Mouse (Mus musculus): ENCODE measurements around the gene Exd2. TPM values are rescaled to one million over a fixed set of nuclear protein-coding genes. Genes with fewer than 3 reads are reported as not detected.

Exd2 gene
- total RNA-seq, 2 experiments from 2014 or later: 121 to 131 TPM

DNA sequence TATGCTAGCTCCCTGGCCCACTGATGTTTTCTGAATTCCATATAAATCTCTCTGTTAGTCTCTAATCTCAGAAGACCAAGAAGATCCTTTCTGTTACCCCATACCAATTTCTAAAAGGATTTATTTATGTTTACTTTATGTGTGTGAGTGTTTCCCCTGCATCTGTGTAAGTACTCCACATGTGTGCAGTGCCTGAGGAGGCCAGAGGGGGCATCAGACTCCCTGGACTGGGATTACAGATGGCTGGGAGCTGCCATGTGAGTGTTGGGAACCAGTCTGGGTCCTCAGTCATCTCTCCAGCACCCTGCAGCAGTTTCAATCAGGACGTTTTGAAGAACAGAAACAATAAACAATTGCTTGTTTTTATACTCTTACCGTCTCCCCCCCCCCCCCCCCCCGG is 20.5 kb downstream of the Exd2 start:
- intact Hi-C loops (cut with DNase I): no loop called here
- no peak for DNase-seq (ENCODE audit: low spot score in 2 of 2)

DNA sequence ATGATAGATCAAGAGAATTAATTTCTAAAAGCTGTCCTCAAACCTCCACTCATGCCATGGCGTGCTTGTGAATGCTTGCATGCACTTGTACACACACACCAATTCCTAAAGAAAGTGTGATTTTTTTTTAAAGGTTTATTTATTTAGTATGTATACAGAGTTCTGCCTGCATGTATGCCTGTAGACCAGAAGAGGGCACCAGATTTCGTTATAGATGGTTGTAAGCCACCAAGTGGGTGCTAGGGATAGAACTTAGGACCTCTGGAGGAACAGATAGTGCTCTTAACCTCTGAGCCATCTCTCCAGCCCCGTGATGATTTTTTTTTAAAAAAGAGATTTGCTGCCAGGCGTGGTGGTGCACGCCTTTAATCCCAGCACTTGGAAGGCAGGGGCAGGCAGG is 30.4 kb downstream of the Exd2 start:
- DNase-seq (ENCODE audit: low spot score in 2 of 2): no peak
- intact Hi-C loops (cut with DNase I): no loop called here

DNA sequence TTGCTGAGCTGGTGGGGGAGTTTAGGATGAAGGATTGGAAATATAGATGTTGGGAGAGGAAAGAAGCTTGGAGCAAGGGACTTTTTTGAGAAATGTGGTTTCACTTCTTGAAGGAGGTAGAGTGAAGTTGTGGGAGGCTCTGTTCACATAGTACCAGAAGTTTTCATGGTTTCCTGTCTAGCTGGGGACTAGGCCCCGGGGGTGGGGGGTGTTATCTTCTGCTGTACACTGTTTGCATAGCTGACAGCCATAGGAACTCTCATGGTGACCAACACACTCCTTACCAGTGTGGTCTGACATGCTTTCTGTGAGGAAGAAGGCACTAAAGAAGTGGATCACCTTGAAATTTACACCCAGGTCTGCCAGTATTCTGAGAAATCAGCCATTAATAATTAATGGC is 32.8 kb downstream of the Exd2 start:
- intact Hi-C loops (cut with DNase I): loop anchor here (5.0 kb wide), 2 partner anchors 92 to 142 kb away; no protein-coding TSS in a partner anchor
- no peak for DNase-seq (ENCODE audit: low spot score in 2 of 2)

DNA sequence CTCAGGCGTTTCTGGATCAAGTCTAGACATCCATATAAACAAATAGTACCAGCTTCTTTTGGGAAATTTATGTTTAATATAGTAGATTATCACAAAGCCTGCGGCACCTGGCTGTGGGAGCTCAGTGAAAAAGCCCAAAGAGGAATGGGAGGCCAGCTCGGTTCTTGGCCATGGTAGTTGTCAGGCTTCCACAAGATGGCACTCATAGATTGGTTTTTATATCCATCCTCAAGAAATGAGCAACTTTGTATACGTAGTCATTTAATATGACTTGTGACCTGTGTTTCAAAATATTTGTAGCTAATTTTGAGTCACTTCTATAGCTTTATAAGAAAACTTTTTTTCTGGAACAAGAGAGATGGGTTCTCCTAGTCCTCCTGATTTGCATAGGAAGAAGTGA is 35.5 kb downstream of the Exd2 start:
- intact Hi-C loops (cut with DNase I): loop anchor here (2.0 to 5.0 kb wide), 3 partner anchors 89 to 182 kb away; no protein-coding TSS in a partner anchor

DNA sequence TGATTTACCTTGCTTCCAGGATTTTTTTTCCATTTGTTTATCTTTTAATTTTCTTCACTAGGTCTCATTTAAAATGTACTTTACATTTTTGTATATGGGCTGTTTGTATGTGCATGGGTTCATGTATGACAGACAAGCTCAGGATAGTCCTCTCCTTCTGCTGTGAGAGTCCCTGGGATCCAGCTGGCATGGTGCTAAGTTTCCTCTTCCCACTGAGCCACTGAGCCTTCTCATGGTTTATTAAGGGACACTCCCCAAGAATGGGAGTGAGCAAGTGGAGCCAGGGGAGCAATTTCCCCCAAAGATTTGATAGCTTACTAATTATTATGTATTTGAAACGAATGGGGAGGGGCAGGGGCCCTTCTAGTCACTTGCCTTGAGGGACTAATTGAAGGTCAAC is 37.6 kb downstream of the Exd2 start:
- intact Hi-C loops (cut with DNase I): loop anchor here (5.0 kb wide), 1 partner anchor 222 kb away; no protein-coding TSS in a partner anchor
- DNase-seq (ENCODE audit: low spot score in 2 of 2): no peak

More for the DNA sequence above, 35.5 kb downstream of the Exd2 start:
- DNase-seq (ENCODE audit: low spot score in 2 of 2): peak in 1 of 2 experiments; percentile 15

DNA sequence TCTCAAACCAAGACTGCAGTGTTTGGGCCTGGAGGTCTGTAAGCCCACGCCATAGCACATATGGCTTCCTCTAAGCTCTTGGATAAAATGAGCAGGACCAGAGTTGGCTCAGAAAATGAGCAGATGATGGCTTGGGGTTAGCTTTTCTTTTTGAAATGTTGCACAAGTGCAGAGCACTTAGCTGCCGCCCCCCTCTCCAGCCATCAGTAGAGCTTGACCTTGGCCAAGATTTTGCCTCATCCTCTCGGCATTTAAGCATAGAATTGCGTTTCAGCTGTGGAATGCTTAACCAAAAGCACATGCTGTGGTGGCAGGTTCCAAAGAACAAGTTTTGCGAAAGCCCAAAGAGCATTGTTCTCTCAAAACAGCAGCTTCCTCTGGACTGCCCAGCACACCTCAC is 41.8 kb downstream of the Exd2 start:
- intact Hi-C loops (cut with DNase I): loop anchor here (5.0 kb wide), 1 partner anchor 218 kb away; no protein-coding TSS in a partner anchor
- no peak for DNase-seq (ENCODE audit: low spot score in 2 of 2)

DNA sequence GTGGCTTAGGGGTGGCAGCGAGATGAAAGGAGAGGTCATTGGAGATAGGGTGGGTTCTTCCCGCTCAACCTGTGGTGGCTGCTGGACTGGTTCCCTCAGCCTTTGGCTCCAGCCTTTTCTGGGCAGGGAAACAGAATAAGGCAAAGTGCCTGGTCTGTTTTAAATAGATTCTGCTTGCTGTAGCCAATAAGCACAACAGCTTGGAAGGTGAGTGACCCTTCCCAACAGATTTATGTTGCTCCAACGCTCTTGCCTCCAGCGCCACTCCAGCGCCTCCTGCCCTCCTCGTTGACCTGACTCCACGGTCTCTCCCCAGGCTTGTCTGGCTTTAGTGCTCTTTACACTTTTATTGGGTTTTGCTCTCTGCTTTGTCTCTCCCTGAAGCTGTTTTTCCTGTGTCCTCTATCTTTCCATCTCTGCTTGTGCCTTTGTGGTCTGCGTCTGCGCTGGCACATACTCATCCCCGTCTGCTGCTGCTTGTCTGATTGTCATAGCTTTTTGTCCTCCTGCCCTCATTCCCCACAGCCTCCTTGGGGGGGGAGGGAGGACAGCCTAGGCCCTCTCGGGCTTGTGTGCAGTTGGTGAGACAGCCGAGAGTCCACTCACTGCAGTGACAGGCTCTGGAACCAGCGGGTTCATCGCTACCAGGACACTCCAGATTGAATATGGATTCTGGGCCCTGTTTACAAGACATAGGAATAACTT is 44.3 kb downstream of the Exd2 start:
- DNase-seq (ENCODE audit: low spot score in 2 of 2): no peak
- intact Hi-C loops (cut with DNase I): no loop called here

DNA sequence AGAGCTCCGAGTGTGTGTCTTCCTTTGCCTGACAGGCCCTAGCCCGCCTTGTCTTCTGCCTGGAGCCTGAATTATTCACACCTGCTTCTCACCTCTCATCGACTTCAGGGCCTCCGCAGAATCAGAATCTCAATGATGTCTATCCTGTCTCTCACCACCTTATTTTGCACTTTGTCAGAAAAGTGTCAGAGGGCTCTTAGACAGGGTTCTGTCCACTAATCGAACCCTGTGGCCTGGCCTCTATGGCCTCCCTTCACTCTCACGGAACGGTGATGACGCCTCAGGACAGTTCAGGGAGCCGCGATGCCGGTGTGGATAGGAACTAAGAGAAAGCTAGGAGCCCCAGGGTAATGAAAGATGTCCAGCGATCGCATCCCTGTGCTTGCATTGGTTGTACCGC is 55.1 kb downstream of the Exd2 start, which contains the start of gene Galnt16:
TSS of gene Galnt16 (plus strand) at position 301 of the 400 bp plus-strand sequence.
- intact Hi-C loops (cut with DNase I): loop anchor here (2.0 kb wide), 2 partner anchors 57 to 127 kb away; partner anchors contain the start of gene Erh
- DNase-seq (ENCODE audit: low spot score in 2 of 2): no peak

DNA sequence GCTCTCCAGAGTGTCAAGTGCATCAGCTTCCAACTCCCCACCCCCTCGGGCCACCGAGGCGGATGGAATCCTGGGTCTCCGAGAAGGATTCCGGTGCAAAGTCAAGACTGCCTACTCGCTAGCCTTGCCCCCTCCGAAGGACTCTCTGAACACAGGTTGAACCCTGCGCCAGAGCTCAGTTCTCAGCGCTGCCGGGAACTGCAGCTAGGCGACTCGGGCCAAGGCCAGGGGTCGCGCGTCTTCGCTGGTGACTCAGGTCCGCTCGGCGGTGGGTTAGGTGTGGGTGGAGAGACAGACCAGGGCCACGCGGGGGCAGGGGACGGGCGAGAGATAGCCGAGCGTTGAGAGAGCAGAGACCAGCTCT is 55.5 kb downstream of the Exd2 start:
- no peak for DNase-seq (ENCODE audit: low spot score in 2 of 2)
- intact Hi-C loops (cut with DNase I): loop anchor here (2.0 kb wide), 2 partner anchors 56 to 126 kb away; partner anchors contain the start of gene Erh

DNA sequence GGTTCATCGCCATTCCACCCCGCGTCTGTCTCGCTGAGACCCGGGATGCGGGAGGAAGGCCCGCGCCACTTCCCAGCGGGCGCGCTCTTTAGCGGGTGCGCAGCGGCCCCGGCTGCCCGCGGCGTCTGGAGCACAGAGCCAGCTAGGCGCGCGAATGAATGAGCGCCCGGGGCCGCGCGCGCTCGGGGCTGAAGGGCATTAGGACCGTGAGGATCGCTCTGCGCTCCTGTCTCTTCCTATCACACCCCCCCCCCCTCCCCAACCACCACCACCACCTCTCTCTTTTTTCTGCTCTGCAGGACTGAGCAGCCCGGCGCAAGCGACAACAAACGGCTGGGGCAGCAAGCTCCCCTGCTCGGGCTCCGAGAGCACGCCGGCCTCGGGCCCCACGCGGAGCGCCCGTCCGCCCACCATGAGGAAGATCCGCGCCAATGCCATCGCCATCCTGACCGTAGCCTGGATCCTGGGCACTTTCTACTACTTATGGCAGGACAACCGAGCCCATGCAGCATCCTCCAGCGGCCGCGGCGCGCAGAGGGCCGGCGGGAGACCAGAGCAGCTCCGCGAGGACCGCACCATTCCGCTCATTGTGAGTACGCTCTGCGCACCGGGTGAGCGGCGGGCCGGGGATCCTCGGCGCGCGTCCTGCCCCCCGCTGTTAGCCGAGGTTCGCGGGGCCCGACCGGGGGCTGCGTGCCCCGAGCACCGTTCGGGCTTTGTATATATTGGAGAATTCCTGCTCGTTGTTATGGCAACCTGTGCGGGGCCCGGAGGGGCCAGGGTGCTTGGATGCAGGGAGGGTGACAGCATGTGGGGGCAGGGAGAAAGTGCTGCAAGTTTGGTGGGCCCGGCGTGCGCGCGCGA is 56.1 kb downstream of the Exd2 start:
- intact Hi-C loops (cut with DNase I): loop anchor here (2.0 kb wide), 2 partner anchors 56 to 126 kb away; partner anchors contain the start of gene Erh
- DNase-seq (ENCODE audit: low spot score in 2 of 2): peak; percentile 57 to 62

DNA sequence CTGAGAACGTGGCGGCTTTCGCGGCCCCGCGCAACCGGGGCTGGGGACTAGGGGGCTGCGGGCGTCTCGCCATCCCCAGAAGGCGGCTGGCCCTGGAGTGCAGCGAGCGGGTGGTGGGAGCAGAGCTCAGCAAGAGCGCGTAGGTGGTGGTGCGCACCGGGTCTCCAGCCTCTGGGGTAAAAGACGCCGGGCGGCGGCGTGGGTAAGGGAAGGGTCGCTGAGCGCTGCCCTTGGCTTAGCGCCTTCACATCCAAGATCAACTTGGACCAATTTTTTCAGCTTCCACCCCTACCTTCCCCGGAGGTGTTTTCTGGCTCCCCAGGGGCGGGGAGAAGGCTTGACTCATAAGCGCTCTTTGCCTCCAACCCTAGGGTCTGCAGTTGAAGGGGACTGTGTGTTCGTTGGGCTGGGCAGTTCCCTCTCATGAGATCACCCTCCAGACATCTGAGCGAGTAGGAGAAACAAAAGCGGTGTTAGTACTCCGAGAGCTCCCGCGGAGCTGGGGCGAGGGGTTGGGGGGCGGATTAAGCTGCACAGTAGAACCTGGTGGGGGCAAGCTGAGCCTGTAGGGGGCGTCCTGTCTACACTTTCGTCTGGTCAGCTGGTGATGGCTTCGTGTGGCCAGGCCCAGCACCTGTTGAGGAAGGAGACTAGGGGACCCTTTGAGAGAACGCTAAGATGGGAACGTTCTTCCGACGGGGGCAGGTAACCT is 56.9 kb downstream of the Exd2 start:
- DNase-seq (ENCODE audit: low spot score in 2 of 2): peak; percentile 69 to 70
- intact Hi-C loops (cut with DNase I): loop anchor here (2.0 kb wide), 2 partner anchors 55 to 125 kb away; partner anchors contain the start of gene Erh

DNA sequence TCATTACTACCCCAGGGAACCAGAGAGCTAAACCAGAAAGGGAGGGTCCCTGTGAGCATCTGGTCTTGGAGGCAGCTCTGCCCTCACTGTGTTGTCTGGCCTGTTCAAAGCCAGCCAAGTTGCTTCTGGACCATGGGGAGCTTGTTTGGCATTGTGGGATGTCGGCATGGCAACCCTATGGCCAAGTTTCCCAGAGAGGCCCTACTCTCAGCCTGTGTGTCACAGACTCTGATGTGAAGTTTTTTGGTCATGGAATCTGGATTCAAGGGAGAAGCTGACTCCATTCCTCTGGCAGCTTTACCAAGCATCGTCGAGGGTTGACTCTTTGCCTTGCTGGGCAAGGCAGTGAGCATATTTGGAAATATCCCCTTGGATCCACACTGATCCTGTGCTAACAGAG is 59.1 kb downstream of the Exd2 start:
- intact Hi-C loops (cut with DNase I): no loop called here

DNA sequence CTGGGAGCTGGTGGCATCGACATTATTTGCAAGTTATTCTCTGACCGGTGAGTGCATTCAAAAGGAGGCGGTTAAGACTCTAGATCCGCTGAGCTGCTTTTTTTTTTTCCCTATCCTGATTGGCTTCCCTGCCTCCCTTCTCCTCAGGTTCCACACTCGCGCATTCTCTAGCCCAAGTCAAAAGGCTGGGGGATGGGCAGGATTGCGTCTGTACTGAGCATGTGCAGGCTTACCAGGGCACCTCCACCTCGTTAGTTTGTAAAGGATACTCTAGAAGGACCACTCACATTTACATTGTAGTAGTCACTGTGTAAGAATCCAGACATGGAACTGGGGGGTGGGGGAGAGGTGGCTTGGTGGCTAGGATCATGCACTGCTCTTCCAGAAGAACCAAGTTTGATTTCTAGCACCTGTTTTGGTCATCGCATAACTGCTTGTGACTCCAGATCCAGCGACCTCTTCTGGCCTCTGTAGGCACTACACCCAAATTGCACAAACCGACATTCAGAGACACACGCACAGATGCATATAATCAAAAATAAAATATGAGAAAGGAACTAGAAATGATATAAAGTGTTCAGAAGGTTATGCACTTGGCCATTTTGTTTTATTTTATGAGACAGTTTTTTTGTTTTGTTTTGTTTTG is 61.5 kb downstream of the Exd2 start:
- intact Hi-C loops (cut with DNase I): no loop called here
- DNase-seq (ENCODE audit: low spot score in 2 of 2): no peak

More for the DNA sequence above, 59.1 kb downstream of the Exd2 start:
- DNase-seq (ENCODE audit: low spot score in 2 of 2): no peak

DNA sequence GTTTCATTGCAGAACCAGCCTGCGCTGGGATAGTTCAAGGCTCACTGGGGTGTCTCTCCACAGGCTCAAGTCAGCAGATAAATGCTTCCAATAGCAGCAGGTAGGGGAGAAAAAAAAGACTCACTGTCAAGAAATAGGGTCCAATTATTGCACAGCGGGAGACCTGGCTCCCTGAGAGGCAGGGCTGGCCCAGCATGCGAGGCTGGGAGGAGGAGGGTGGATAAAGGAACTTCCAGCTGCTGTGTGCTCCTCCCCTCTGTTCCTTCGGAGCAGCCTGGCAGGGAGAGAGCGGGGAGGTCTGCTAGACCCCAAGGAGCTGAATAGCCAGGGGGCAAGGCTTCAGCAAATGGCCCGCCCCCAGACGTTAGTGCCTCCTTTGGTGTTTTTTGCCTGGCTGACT is 62.6 kb downstream of the Exd2 start:
- intact Hi-C loops (cut with DNase I): no loop called here
- no peak for DNase-seq (ENCODE audit: low spot score in 2 of 2)

DNA sequence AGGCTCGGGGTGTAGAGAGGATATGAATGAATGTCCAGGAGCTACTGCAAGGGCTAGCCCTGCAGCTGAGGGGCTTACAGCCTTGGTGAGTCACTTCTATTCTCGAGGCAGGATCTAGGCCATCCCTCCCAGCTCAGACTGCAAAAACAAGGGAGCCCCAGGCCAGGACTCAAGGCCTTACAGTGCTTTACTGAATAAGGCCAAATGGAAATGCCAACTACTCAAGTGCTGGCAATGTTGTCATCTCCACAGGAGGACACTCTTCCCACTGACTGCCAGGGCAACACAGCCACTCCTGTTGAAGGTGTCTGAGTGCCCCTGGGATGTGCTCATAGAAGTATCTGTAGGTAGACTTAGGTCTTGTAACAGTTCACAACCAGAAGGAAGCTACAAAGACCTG is 63.6 kb downstream of the Exd2 start:
- no peak for DNase-seq (ENCODE audit: low spot score in 2 of 2)
- intact Hi-C loops (cut with DNase I): no loop called here

DNA sequence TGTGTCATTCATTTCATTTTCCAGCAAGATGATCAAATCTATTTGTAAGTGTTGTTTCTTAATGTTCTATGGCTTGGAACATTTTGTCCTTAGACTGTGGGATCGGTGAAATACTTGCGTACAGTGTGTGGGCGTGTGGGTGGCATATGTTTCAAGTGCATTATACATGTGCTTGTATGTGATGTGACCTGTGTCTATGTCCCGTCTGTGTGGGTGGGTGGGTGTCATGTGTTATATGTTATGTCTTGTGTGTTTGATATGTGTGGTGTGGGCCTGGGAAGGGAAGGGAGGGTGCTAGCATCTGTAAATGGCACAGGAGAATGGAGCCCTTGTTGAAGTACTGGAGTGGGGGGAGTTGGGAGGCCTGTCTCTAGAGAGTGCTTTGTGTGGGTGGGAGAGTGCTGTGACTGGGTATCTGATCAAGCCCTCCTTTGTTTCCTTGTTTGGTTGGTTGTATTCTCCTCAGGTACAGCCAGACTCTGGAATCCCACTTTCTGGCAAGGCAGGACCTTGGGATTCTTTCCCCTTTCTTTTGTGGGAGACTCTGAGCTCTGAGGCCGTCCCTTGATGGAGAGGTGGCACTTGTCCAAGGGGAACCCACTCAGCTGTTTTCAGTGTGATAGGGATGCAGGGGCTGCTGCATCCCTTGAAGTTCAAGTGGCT is 65.0 kb downstream of the Exd2 start:
- intact Hi-C loops (cut with DNase I): no loop called here
- peak; percentile 58 to 63 for DNase-seq (ENCODE audit: low spot score in 2 of 2)

DNA sequence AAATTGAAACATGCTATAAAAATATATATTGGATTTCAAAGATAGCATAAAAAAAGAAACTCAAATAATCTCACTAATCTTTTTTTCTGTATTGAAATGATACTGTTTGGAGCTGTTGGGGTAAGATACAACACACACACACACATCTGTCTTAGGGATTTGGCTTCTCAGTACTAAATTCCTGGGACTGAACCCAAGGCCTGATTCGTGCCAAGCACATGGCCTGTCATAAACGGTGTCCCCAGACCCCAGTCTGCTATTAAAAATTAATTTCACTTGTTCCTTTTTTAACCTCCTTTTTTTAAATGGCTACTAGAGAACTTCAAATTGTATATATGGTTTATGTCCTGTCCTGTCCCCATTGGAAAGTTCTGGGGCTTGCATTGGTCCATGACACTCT is 67.2 kb downstream of the Exd2 start:
- intact Hi-C loops (cut with DNase I): no loop called here
- DNase-seq (ENCODE audit: low spot score in 2 of 2): no peak

DNA sequence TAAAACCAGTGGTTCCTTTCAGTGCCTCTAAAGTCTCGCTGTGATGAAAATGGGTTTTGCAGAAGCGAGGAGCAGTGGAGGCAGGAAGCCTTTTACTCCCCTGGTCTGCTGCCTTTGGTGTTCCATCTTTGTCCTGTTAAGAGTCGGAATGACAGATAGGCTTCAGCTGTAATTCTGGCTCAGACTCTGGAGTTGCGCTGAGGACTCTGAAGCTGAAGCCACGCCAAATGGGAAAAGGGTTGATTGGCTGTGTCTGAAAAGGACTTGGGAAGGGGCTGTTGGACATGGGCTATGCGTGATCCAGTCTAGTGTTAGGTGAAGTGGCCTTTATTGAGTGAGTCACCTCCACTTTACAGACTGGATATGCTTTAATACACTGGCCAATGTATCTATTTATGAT is 67.7 kb downstream of the Exd2 start:
- intact Hi-C loops (cut with DNase I): no loop called here
- no peak for DNase-seq (ENCODE audit: low spot score in 2 of 2)

DNA sequence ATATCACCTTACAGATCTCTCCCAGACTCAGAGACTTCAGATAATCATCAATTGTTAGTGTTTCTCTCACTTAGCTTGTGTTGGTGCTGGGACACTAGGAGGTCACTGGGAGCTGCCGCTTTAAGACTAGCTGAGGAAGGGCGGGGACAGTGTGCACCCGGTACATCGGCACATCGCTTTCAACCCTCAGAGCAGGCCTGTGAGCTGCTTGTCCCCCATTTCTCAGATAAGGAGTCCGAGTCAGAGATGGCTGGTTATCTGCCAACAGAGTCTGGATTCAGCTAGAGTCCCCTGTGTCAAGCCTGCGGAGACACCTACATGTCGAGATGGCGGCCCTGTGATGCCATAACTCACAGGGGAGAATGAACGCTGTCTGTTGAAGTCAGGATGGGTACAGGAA is 68.7 kb downstream of the Exd2 start:
- no peak for DNase-seq (ENCODE audit: low spot score in 2 of 2)
- intact Hi-C loops (cut with DNase I): no loop called here
